Mouse (Mus musculus) intestine, embryonic 16.5 days (tissue): ENCODE measurements around the gene Olfr143. TPM values are rescaled to one million over a fixed set of nuclear protein-coding genes. Genes with fewer than 3 reads are reported as not detected.

Experiments
- ATAC-seq: fragments of 200-750 bp; cut with Nextera tagmentation; 2 replicates; pipeline ENCODE4 v1.8.0; 2017; ENCODE audit warnings: moderate TSS enrichment, moderate library complexity
- H3K27ac ChIP-seq: fragments of 300-500 bp; sonication (generic); 2 replicates; pipeline ENCODE4 v1.5.1; 2014; ENCODE audit warnings: mild to moderate bottlenecking, low read length
- H3K27me3 ChIP-seq: fragments of 300-500 bp; sonication (generic); replicated peaks from 2 replicates; pipeline ENCODE4 v1.6.1; 2014; ENCODE audit warnings: low read length, control low read depth, mixed read lengths; ENCODE audit not compliant: control insufficient read depth, insufficient read depth
- H3K36me3 ChIP-seq: fragments of 300-500 bp; sonication (generic); 2 replicates; pipeline ENCODE4 v1.6.1; 2014; ENCODE audit warnings: low read length, control low read depth; ENCODE audit not compliant: control insufficient read depth, insufficient read depth
- H3K4me1 ChIP-seq: fragments of 300-500 bp; sonication (generic); 2 replicates; pipeline ENCODE4 v1.6.1; 2014; ENCODE audit warnings: low read length, control low read depth, mixed read lengths; ENCODE audit not compliant: control insufficient read depth, insufficient read depth
- H3K4me2 ChIP-seq: fragments of 300-500 bp; sonication (generic); 2 replicates; pipeline ENCODE4 v1.6.1; 2014; ENCODE audit warnings: low read depth, low read length, control low read depth
- H3K4me3 ChIP-seq: fragments of 300-500 bp; sonication (generic); 2 replicates; pipeline ENCODE4 v1.5.1; 2014; ENCODE audit warnings: mild to moderate bottlenecking, low read length
- H3K9ac ChIP-seq: fragments of 300-500 bp; sonication (generic); 2 replicates; pipeline ENCODE4 v1.6.1; 2014; ENCODE audit warnings: low read depth, low read length
- H3K9me3 ChIP-seq: fragments of 300-500 bp; sonication (generic); 2 replicates; pipeline ENCODE4 v1.6.1; 2016; ENCODE audit warnings: low read length, control low read depth; ENCODE audit not compliant: control insufficient read depth
- WGBS: fragments of 180-500 bp; shearing (Covaris S2); extraction: QIAGEN DNeasy Blood & Tissue Kit; methylation state at CpG from one replicate; pipeline ENCODE4 v1.1.7; 2014; 5-methylcytosine and 5-hydroxymethylcytosine counted together
- polyA plus RNA-seq: library from polyadenylated mRNA; unstranded; fragments of >200 nt; fragmentation: Nextera tagmentation; extraction: Ambion mirVana; gene quantifications from 2 replicates; pipeline ENCODE4 v1.2.1, GENCODE M21; 2015

The Olfr143 gene
- polyA plus RNA-seq: not detected in 2 replicates

- no peaks in the 10 kb centered on the region for H3K27me3 ChIP-seq
- no peak within 1 kb of the TSS for H3K4me3 ChIP-seq
- no peak for ATAC-seq
- no peak within 1 kb of the TSS for H3K27ac ChIP-seq
- no peak within 1 kb of the TSS for H3K9ac ChIP-seq
- no peaks in the 10 kb centered on the region for H3K36me3 ChIP-seq
- H3K4me1 ChIP-seq: no peaks in the 10 kb centered on the region
- no peaks in the 10 kb centered on the region for H3K9me3 ChIP-seq
- no peak within 1 kb of the TSS for H3K4me2 ChIP-seq
Measured at GRCm38 (mm10) chr9:38252474-38252873, at the start of gene Olfr143. Gene Olfr143, plus strand, starts transcription at chr9:38252774.

GRCm38 (mm10) chr9:38208065-38208464 lies 44.5 kb upstream of the Olfr143 start, which contains the start of gene Olfr893:
Gene Olfr893, plus strand, starts transcription at chr9:38208365.
- Histone ChIP-seq H3K4me1 (no peaks in the 10 kb centered on the region), H3K9ac (no peak within 1 kb of the TSS), H3K36me3 (no peaks in the 10 kb centered on the region), H3K9me3 (no peaks in the 10 kb centered on the region), H3K4me2 (no peak within 1 kb of the TSS), H3K27ac (no peak within 1 kb of the TSS), H3K4me3 (no peak within 1 kb of the TSS), H3K27me3 (no peaks in the 10 kb centered on the region)
- ATAC-seq: no peak
- 81% methylated on average over 3 of the region's 3 CpGs for WGBS

GRCm38 (mm10) chr9:38217755-38218154 lies 34.8 kb upstream of the Olfr143 start, which contains the start of gene Olfr894:
Gene Olfr894, plus strand, starts transcription at chr9:38218055.
- no peak for ATAC-seq
- H3K4me2 ChIP-seq: no peak within 1 kb of the TSS
- H3K9ac ChIP-seq: no peak within 1 kb of the TSS
- no peaks in the 10 kb centered on the region for H3K36me3 ChIP-seq
- no peak within 1 kb of the TSS for H3K4me3 ChIP-seq
- H3K4me1 ChIP-seq: no peaks in the 10 kb centered on the region
- H3K27ac ChIP-seq: no peak within 1 kb of the TSS
- H3K27me3 ChIP-seq: no peaks in the 10 kb centered on the region
- H3K9me3 ChIP-seq: no peaks in the 10 kb centered on the region

- no peak within 1 kb of the TSS for H3K4me2 ChIP-seq
- no peaks in the 10 kb centered on the region for H3K9me3 ChIP-seq
- no peaks in the 10 kb centered on the region for H3K4me1 ChIP-seq
- no peaks in the 10 kb centered on the region for H3K27me3 ChIP-seq
- H3K4me3 ChIP-seq: no peak within 1 kb of the TSS
- no peaks in the 10 kb centered on the region for H3K36me3 ChIP-seq
- no peak within 1 kb of the TSS for H3K27ac ChIP-seq
- ATAC-seq: no peak
- no peak within 1 kb of the TSS for H3K9ac ChIP-seq
Measured at GRCm38 (mm10) chr9:38267551-38267950, 15.0 kb downstream of the Olfr143 start, which contains the start of gene Olfr895. Gene Olfr895, plus strand, starts transcription at chr9:38267851.

- Histone ChIP-seq H3K27ac (no peak within 1 kb of the TSS), H3K27me3 (no peaks in the 10 kb centered on the region), H3K4me2 (no peak within 1 kb of the TSS), H3K36me3 (no peaks in the 10 kb centered on the region), H3K4me1 (no peaks in the 10 kb centered on the region), H3K9ac (no peak within 1 kb of the TSS), H3K9me3 (no peaks in the 10 kb centered on the region), H3K4me3 (no peak within 1 kb of the TSS)
- ATAC-seq: no peak
- WGBS: 84% methylated on average over 1 of the region's 1 CpGs
Measured at GRCm38 (mm10) chr9:38290807-38291206, 38.2 kb downstream of the Olfr143 start, which contains the start of gene Olfr896-ps1. Gene Olfr896-ps1, plus strand, starts transcription at chr9:38291107.

Other genes with a start within 250 kb of the Olfr143 start
- gene Olfr883, start 227.0 kb upstream of the Olfr143 start, polyA plus RNA-seq: not detected in 2 replicates
- not detected in 2 replicates for gene Olfr884, start 206.2 kb upstream of the Olfr143 start, polyA plus RNA-seq
- gene Olfr885, start 191.5 kb upstream of the Olfr143 start, polyA plus RNA-seq: not detected in 2 replicates
- gene Olfr887, start 168.7 kb upstream of the Olfr143 start, polyA plus RNA-seq: not detected in 2 replicates
- gene Olfr888, start 144.6 kb upstream of the Olfr143 start, polyA plus RNA-seq: not detected in 2 replicates
- gene Olfr889, start 137.6 kb upstream of the Olfr143 start, polyA plus RNA-seq: 0.04 TPM in 2 replicates
- gene Olfr890, start 110.3 kb upstream of the Olfr143 start, polyA plus RNA-seq: not detected in 2 replicates
- gene Olfr891, start 72.0 kb upstream of the Olfr143 start, polyA plus RNA-seq: not detected in 2 replicates
- gene Olfr893, start 44.4 kb upstream of the Olfr143 start, polyA plus RNA-seq: not detected in 2 replicates
- not detected in 2 replicates for gene Olfr894, start 34.7 kb upstream of the Olfr143 start, polyA plus RNA-seq
- gene Olfr895, start 15.1 kb downstream of the Olfr143 start, polyA plus RNA-seq: not detected in 2 replicates
- gene Olfr896-ps1, start 38.3 kb downstream of the Olfr143 start, polyA plus RNA-seq: not detected in 2 replicates
- not detected in 2 replicates for gene Olfr25, start 76.3 kb downstream of the Olfr143 start, polyA plus RNA-seq
- gene Olfr898, start 95.6 kb downstream of the Olfr143 start, polyA plus RNA-seq: not detected in 2 replicates
- gene Olfr250, start 114.1 kb downstream of the Olfr143 start, polyA plus RNA-seq: not detected in 2 replicates
- not detected in 2 replicates for gene Olfr251, start 124.3 kb downstream of the Olfr143 start, polyA plus RNA-seq
- not detected in 2 replicates for gene Olfr147, start 148.9 kb downstream of the Olfr143 start, polyA plus RNA-seq
- not detected in 2 replicates for gene Olfr901, start 176.7 kb downstream of the Olfr143 start, polyA plus RNA-seq
- not detected in 2 replicates for gene Olfr902, start 194.9 kb downstream of the Olfr143 start, polyA plus RNA-seq
- gene Olfr904, start 210.4 kb downstream of the Olfr143 start, polyA plus RNA-seq: not detected in 2 replicates
- gene Olfr905, start 218.3 kb downstream of the Olfr143 start, polyA plus RNA-seq: not detected in 2 replicates
- gene Olfr906, start 234.3 kb downstream of the Olfr143 start, polyA plus RNA-seq: not detected in 2 replicates
- not detected in 2 replicates for gene Olfr907, start 243.0 kb downstream of the Olfr143 start, polyA plus RNA-seq